Mouse (Mus musculus): ENCODE measurements around the gene Gckr. TPM values are rescaled to one million over a fixed set of nuclear protein-coding genes. Genes with fewer than 3 reads are reported as not detected.

The Gckr gene
- polyA plus RNA-seq, 1 experiment, result not detected

DNA sequence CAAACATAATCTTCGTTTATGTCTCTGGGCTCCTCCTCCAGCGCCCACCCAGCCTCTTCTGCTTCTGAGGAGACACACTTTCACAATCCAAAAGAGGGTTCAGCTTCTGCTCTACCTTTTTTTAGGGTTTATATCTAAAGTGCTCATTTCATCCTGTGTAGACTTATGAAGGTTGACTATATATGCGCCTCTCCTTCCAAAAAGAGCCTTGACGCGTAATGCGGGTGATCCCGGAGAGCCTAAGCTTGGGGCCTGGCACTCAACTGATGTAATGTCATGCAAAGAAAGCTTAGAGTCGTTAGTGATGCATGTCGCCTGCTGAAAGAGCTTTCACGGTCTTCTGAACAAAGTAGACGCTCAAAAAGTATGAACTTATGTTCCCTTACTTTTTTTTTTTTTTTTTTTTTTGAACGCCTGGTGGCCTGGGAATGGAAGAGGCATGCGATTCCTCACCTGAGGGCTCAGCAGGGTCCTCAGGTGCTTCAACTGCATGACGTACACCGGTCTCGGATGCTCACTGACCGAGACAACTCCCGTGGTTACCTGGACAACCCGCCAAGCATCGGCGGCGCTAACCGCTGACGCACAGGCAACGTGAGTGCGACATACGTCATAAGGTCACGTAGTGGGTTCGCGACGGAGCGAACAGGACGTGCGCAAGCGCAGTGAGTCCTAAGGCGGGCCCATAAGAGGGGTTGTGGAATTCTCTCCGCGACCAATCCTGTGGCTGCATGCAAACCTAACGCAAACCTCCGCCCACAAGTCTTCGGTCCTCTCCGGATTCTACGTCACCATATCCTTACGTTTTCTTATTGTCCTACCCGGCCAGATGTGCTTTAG lies 6.5 kb upstream of the Gckr start, which contains the start of gene Ift172:
TSS of gene Ift172 (minus strand) at position 596 of the 840 bp plus-strand sequence.
- H3K36me3 ChIP-seq (ENCODE audit: control insufficient read depth), result peaks cover 4% of the 10 kb centered on the region
- TF ChIP-seq TAL1 (IDR thresholded peaks at IDR 0.05; ENCODE audit: low read length) (no peak), GATA1 (IDR thresholded peaks at IDR 0.05; ENCODE audit: low read length) (no peak)
- H3K9me3 ChIP-seq (ENCODE audit: control insufficient read depth, low read length), result no peaks in the 10 kb centered on the region; the same call in 1 of the 2 replicates
- H3K27me3 ChIP-seq (ENCODE audit: control insufficient read depth), result peaks cover 28% of the 10 kb centered on the region
- peak within 1 kb of the TSS; percentile 69 for H3K4me3 ChIP-seq (replicated peaks)
- H3K4me1 ChIP-seq (ENCODE audit: control insufficient read depth), result peaks cover 37% of the 10 kb centered on the region

DNA sequence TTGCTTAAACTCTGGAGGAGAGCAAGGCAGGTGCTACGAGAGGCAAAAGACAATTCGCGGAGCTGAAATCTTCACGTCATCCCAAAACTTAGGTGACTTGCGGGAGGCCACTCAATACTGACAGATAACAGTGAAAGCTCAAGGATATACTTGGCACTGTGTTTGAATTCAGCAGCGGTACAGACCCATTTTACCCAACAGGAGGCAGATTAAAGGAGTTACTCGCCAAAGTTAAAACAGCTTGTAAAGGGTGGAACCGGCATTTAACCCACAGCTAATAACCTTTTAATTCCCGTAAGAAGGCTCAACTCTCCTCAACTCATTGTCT lies 5.9 kb upstream of the Gckr start:
- no peaks in the 10 kb centered on the region; the same call in 1 of the 2 replicates for H3K9me3 ChIP-seq (ENCODE audit: control insufficient read depth, low read length)
- peaks cover 34% of the 10 kb centered on the region for H3K27me3 ChIP-seq (ENCODE audit: control insufficient read depth)
- H3K36me3 ChIP-seq (ENCODE audit: control insufficient read depth), result peaks cover 2% of the 10 kb centered on the region; the same call in 1 of the 2 replicates
- H3K4me3 ChIP-seq (replicated peaks), result peak overlapping the region; percentile 69
- no peak for TF ChIP-seq GATA1 (IDR thresholded peaks at IDR 0.05; ENCODE audit: low read length)
- no peak for TF ChIP-seq TAL1 (IDR thresholded peaks at IDR 0.05; ENCODE audit: low read length)
- peaks cover 37% of the 10 kb centered on the region for H3K4me1 ChIP-seq (ENCODE audit: control insufficient read depth)

DNA sequence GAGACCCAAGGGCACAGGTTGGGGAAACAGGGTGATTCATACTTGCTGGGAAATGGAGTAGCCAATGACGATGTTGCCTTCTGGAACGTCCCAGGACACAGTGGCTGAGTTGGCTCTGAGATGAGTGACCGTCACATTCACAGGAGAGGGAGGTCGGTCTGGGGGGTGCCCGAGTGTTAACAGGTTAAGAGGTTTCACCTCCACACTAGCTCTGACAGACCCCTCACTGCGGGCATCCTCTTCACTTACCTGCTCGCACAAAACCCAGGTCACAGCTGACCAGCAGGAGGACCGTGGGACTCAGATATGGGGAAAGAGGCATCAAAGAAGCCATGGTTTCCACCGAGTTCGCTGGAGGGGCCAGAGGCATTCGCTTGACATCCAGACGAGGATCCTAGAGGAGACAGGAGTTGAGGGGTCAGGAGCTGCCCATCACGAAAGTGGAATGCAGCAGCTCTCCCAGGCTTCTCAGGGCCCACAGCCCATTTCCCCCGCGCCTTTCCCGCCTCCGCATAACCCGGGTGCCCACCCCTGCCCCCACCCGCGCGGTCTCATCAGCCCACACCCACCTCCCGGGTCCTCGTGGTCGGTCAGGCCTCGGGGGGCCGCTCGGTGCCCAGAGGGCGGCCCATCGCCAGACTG lies 2.2 kb upstream of the Gckr start:
- Histone ChIP-seq H3K27me3 (ENCODE audit: control insufficient read depth) (peaks cover 57% of the 10 kb centered on the region), H3K9me3 (ENCODE audit: control insufficient read depth, low read length) (no peaks in the 10 kb centered on the region; the same call in 1 of the 2 replicates), H3K4me1 (ENCODE audit: control insufficient read depth) (peaks cover 29% of the 10 kb centered on the region), H3K36me3 (ENCODE audit: control insufficient read depth) (peaks cover 2% of the 10 kb centered on the region; the same call in 1 of the 2 replicates), H3K4me3 (replicated peaks) (peak overlapping the region; percentile 47)
- TF ChIP-seq GATA1 (IDR thresholded peaks at IDR 0.05; ENCODE audit: low read length) (no peak), TAL1 (IDR thresholded peaks at IDR 0.05; ENCODE audit: low read length) (no peak)

DNA sequence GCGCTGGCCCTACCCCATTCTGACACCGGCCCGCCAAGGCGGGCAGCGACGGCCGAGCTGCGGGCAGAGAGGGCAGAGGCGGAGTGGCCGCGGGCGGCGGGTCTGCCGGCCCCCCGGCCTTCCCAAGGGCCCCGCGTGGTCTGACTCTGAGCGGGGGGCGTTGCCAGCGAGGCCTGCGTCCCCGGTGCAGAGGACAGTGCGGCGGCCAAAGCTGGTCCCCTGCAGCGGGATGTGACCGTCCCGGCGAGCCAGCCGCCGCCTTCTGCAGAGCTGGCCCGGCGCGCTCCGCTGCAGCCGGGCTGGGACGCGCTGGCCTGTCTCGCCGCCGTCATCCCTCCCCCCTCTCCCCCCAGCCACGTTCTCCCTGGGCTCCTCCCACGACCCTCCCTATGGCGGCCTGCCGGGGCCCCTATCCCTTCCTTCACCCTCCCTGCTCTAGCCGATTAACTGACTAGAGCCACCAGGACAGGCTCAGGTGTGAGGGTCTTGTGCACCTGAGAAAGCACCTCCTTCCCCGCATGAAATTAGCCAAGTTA lies 1.6 kb upstream of the Gckr start, which contains the start of gene Fndc4:
TSS of gene Fndc4 (minus strand) at position 475 of the 536 bp plus-strand sequence.
- H3K27me3 ChIP-seq (ENCODE audit: control insufficient read depth), result peaks cover 59% of the 10 kb centered on the region
- TF ChIP-seq GATA1 (IDR thresholded peaks at IDR 0.05; ENCODE audit: low read length) (no peak), TAL1 (IDR thresholded peaks at IDR 0.05; ENCODE audit: low read length) (no peak)
- H3K36me3 ChIP-seq (ENCODE audit: control insufficient read depth), result peaks cover 2% of the 10 kb centered on the region; the same call in 1 of the 2 replicates
- no peaks in the 10 kb centered on the region; the same call in 1 of the 2 replicates for H3K9me3 ChIP-seq (ENCODE audit: control insufficient read depth, low read length)
- H3K4me1 ChIP-seq (ENCODE audit: control insufficient read depth), result peaks cover 24% of the 10 kb centered on the region
- H3K4me3 ChIP-seq (replicated peaks), result peak within 1 kb of the TSS; percentile 47

DNA sequence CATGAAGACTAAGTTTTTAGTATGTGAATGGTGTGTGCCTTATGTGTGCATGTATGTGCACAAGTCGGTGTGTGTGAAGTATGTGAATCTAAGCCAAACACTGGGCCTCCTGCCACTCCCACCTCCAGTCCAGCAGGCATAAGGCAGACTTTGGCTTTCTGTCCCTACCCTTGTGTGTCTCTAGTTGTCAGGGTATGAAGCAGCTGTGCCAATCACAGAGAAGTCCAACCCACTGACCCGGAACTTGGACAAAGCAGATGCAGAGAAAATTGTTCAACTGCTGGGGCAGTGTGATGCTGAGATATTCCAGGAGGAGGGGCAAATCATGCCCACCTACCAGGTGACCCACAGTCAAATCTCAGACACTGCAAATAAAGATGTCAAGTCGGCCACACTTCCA lies 738 bp downstream of the Gckr start:
- H3K36me3 ChIP-seq (ENCODE audit: control insufficient read depth), result peaks cover 2% of the 10 kb centered on the region; the same call in 1 of the 2 replicates
- TF ChIP-seq GATA1 (IDR thresholded peaks at IDR 0.05; ENCODE audit: low read length), result no peak
- H3K27me3 ChIP-seq (ENCODE audit: control insufficient read depth), result peaks cover 59% of the 10 kb centered on the region
- no peak overlapping the region for H3K4me3 ChIP-seq (replicated peaks)
- H3K4me1 ChIP-seq (ENCODE audit: control insufficient read depth), result peaks cover 7% of the 10 kb centered on the region
- no peaks in the 10 kb centered on the region; the same call in 1 of the 2 replicates for H3K9me3 ChIP-seq (ENCODE audit: control insufficient read depth, low read length)

DNA sequence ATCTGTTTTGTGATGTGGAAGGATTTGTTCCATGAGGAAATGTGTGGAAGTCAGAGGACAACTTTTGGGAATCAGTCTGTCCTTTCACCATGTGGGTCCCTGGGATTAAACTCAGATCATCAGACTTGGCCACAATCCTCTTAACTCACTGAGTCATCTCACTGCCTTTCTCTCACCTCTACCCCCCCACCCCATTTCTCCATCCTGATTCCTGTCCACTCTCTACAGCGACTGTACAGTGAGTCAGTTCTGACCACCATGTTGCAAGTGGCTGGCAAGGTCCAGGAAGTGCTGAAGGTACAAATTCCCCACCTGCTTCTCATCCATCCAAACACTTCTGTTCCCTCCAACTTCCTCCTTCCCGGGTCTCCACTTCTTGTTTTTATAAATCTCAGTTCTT lies 1.2 kb downstream of the Gckr start:
- Histone ChIP-seq H3K27me3 (ENCODE audit: control insufficient read depth) (peaks cover 54% of the 10 kb centered on the region), H3K4me1 (ENCODE audit: control insufficient read depth) (peaks cover 7% of the 10 kb centered on the region), H3K9me3 (ENCODE audit: control insufficient read depth, low read length) (no peaks in the 10 kb centered on the region; the same call in 1 of the 2 replicates), H3K36me3 (ENCODE audit: control insufficient read depth) (peaks cover under 1% of the 10 kb centered on the region; the same call in 1 of the 2 replicates), H3K4me3 (replicated peaks) (no peak overlapping the region)
- TF ChIP-seq GATA1 (IDR thresholded peaks at IDR 0.05; ENCODE audit: low read length), result no peak
- TF ChIP-seq TAL1 (IDR thresholded peaks at IDR 0.05; ENCODE audit: low read length), result no peak

DNA sequence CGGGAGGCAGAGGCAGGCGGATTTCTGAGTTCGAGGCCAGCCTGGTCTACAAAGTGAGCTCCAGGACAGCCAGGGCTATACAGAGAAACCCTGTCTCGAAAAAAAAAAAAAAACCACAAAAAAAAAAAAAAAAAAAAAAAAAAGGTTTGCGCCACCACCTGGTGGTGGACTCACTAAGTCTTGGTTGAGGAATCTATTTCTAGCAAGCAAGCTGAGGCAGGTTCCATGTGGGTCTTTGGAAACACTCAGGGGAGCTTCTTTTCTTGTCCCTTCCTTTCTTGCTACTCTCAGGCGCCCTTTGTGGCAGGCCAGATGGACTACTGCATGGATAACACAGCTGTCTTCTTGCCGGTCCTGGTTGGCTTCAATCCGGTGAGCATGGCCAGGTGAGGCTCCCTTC lies 4.6 kb downstream of the Gckr start:
- no peaks in the 10 kb centered on the region for H3K9me3 ChIP-seq (ENCODE audit: control insufficient read depth, low read length)
- no peak overlapping the region for H3K4me3 ChIP-seq (replicated peaks)
- TF ChIP-seq TAL1 (IDR thresholded peaks at IDR 0.05; ENCODE audit: low read length) (no peak), GATA1 (IDR thresholded peaks at IDR 0.05; ENCODE audit: low read length) (no peak)
- no peaks in the 10 kb centered on the region for H3K4me1 ChIP-seq (ENCODE audit: control insufficient read depth)
- no peaks in the 10 kb centered on the region for H3K36me3 ChIP-seq (ENCODE audit: control insufficient read depth)
- H3K27me3 ChIP-seq (ENCODE audit: control insufficient read depth), result peaks cover 21% of the 10 kb centered on the region

DNA sequence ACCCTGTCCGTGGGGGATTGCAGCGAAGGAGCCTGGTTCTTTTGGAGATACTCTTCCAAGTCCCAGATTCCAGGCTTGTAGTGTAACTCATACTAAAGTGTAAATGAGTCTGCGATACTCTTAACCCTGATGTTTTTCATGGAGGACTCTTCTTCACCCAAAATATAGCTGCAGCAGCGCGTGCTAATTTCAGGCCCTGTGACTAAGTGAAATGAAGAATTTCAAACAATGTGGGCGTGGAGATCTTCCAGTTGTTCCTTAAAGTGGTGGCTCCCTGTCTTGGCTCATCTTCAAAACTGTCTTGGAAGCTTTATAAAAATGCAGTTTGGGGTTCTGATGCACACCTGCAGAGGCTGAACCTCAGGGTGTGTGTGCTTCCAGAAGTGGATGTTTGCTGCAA lies 5.8 kb downstream of the Gckr start:
- TF ChIP-seq TAL1 (IDR thresholded peaks at IDR 0.05; ENCODE audit: low read length) (no peak), GATA1 (IDR thresholded peaks at IDR 0.05; ENCODE audit: low read length) (no peak)
- H3K4me3 ChIP-seq (replicated peaks), result no peak overlapping the region
- H3K27me3 ChIP-seq (ENCODE audit: control insufficient read depth), result peaks cover 8% of the 10 kb centered on the region
- H3K36me3 ChIP-seq (ENCODE audit: control insufficient read depth), result no peaks in the 10 kb centered on the region
- no peaks in the 10 kb centered on the region for H3K9me3 ChIP-seq (ENCODE audit: control insufficient read depth, low read length)
- H3K4me1 ChIP-seq (ENCODE audit: control insufficient read depth), result no peaks in the 10 kb centered on the region

DNA sequence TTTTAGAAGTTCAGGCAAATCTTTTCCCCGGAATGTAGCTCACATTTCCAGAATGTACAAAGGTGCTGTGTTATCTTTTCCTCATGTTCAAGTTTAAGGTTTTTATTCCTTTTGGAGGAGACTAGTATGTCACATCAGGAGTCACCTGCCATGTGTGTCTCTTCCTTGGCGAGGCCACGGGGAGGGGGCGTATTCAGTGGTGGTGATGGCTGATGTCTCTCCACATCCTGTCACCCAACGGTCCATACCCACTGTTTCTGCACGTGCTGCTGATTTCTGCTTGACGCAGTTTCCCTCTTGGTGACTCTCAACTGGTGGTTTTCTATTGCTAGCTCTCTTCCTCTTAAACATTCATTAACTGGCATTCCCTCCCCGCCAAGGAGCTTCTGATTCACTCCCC lies 15.6 kb downstream of the Gckr start:
- H3K36me3 ChIP-seq (ENCODE audit: control insufficient read depth), result no peaks in the 10 kb centered on the region; the same call in 1 of the 2 replicates
- no peak overlapping the region for H3K4me3 ChIP-seq (replicated peaks)
- TF ChIP-seq GATA1 (IDR thresholded peaks at IDR 0.05; ENCODE audit: low read length) (no peak), TAL1 (IDR thresholded peaks at IDR 0.05; ENCODE audit: low read length) (no peak)
- H3K27me3 ChIP-seq (ENCODE audit: control insufficient read depth), result no peaks in the 10 kb centered on the region
- H3K9me3 ChIP-seq (ENCODE audit: control insufficient read depth, low read length), result no peaks in the 10 kb centered on the region; the same call in 1 of the 2 replicates
- H3K4me1 ChIP-seq (ENCODE audit: control insufficient read depth), result no peaks in the 10 kb centered on the region

All from erythroblast, embryonic 14.5 days (primary cell).